Mouse (Mus musculus): ENCODE results near the gene Kera. TPM values are rescaled to one million over a fixed set of nuclear protein-coding genes. Genes with fewer than 3 reads are reported as not detected.

Kera gene
- 21.6 and 22.0 TPM in 2 replicates for polyA plus RNA-seq (2014; fragmentation: Nextera tagmentation; extraction: Ambion mirVana)

DNA sequence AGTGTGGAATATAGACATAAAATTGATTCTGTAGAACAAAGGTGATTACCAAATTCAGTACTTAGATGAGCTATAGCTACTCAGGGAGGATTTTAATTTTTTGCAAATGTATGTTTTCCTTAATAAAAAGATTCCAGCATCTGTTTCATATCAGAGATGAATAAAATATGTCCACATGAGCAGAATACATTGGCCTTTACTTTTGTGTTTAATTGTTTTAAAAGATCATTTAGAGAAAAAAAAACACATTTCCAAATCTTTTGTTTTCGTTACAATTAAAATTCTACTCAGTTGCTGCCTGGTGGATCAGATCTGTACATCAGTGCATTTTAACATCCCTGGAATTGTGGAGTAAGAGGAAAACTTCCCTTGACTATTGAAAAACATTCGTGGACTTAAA is at the start of gene Kera:
Gene Kera (plus strand): TSS at position 301 of the 400 bp plus-strand sequence.
- WGBS = 50% methylated on average over 2 of the region's 2 CpGs
- H3K4me1 ChIP-seq (ENCODE audit: control insufficient read depth, insufficient read depth, low read length) = peaks cover 8% of the 10 kb centered on the region; the same call in 1 of the 2 replicates
- DNase-seq (ENCODE audit: low spot score) (no peak), ATAC-seq (ENCODE audit: low read depth) (no peak)
- H3K27me3 ChIP-seq (replicated peaks; ENCODE audit: control insufficient read depth, insufficient read depth, low read length) = no peaks in the 10 kb centered on the region
- no peaks in the 10 kb centered on the region for H3K36me3 ChIP-seq (ENCODE audit: control insufficient read depth, insufficient read depth, low read length)
- no peak within 1 kb of the TSS for H3K4me3 ChIP-seq (ENCODE audit: low read depth, low read length)
- peak within 1 kb of the TSS; percentile 48; the same call in 1 of the 2 replicates for H3K27ac ChIP-seq (replicated peaks; ENCODE audit: low read depth, low read length)
- H3K9ac ChIP-seq (ENCODE audit: low read depth, low read length) = no peak within 1 kb of the TSS
- H3K4me2 ChIP-seq (ENCODE audit: low read depth, low read length) = no peak within 1 kb of the TSS
- no peaks in the 10 kb centered on the region for H3K9me3 ChIP-seq (ENCODE audit: control insufficient read depth, low read length)

- Histone ChIP-seq H3K4me2 (ENCODE audit: low read depth, low read length) (peak within 1 kb of the TSS; percentile 51), H3K27me3 (replicated peaks; ENCODE audit: control insufficient read depth, insufficient read depth, low read length) (no peaks in the 10 kb centered on the region), H3K9me3 (ENCODE audit: control insufficient read depth, low read length) (peaks cover 4% of the 10 kb centered on the region; the same call in 1 of the 2 replicates), H3K9ac (ENCODE audit: low read depth, low read length) (peak within 1 kb of the TSS; percentile 48), H3K4me3 (ENCODE audit: low read depth, low read length) (peak within 1 kb of the TSS; percentile 39), H3K36me3 (ENCODE audit: control insufficient read depth, insufficient read depth, low read length) (peaks cover 19% of the 10 kb centered on the region), H3K4me1 (ENCODE audit: control insufficient read depth, insufficient read depth, low read length) (peaks cover 17% of the 10 kb centered on the region; the same call in 1 of the 2 replicates), H3K27ac (replicated peaks; ENCODE audit: low read depth, low read length) (peak within 1 kb of the TSS; percentile 94)
- DNase-seq (ENCODE audit: low spot score) (peak; percentile 91), ATAC-seq (ENCODE audit: low read depth) (peak; percentile 87)
- WGBS = 17% methylated on average over 10 of the region's 10 CpGs
Measured at GRCm38 (mm10) chr10:97564957-97565856, 41.5 kb upstream of the Kera start, which contains the start of gene Lum. Gene Lum (plus strand): TSS chr10:97565128.

GRCm38 (mm10) chr10:97567489-97568135 is 39.1 kb upstream of the Kera start:
- WGBS = 43% methylated on average over 8 of the region's 8 CpGs
- ATAC-seq (ENCODE audit: low read depth) (no peak), DNase-seq (ENCODE audit: low spot score) (peak; percentile 56)
- Histone ChIP-seq H3K27ac (replicated peaks; ENCODE audit: low read depth, low read length) (peak overlapping the region; percentile 94), H3K9me3 (ENCODE audit: control insufficient read depth, low read length) (peaks cover 8% of the 10 kb centered on the region; the same call in 1 of the 2 replicates), H3K9ac (ENCODE audit: low read depth, low read length) (peak overlapping the region; percentile 30), H3K4me1 (ENCODE audit: control insufficient read depth, insufficient read depth, low read length) (peaks cover 17% of the 10 kb centered on the region; the same call in 1 of the 2 replicates), H3K4me2 (ENCODE audit: low read depth, low read length) (peak overlapping the region; percentile 51), H3K4me3 (ENCODE audit: low read depth, low read length) (peak overlapping the region; percentile 39), H3K36me3 (ENCODE audit: control insufficient read depth, insufficient read depth, low read length) (peaks cover 31% of the 10 kb centered on the region), H3K27me3 (replicated peaks; ENCODE audit: control insufficient read depth, insufficient read depth, low read length) (no peaks in the 10 kb centered on the region)

DNA sequence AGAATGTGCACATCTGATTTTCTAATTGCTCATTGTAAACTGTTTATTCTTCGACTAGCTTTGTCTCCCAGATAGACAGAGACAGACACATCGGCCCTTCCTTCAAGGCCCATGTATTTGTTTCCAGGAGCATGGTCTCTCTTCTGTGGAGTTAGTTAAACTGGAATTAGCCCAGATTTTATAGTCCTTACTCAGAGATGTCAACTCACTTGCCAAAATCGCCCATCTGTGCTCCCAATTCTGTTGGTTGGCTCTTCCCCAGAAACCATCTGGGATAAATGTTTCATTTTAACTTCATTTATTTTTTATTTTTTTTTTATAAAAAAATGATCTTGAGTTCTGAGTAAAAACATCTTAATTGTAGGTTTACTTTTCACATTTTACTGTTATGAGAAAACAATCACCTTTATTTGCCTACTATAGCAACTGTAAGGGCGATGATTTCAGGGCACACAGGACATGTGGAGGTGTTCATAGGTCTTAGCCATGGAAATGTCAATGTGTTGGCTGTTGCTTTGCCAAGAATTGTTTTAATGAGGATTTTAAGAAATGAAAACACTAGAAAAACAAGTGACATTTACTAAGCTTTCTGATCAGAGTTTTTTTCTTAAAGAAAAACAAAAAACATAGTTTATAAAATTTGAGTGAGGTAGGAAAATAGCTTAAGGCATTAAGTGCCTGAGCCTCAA is 24.0 kb upstream of the Kera start:
- peak; percentile 43 for DNase-seq (ENCODE audit: low spot score)
- Histone ChIP-seq H3K4me2 (ENCODE audit: low read depth, low read length) (no peak overlapping the region), H3K4me3 (ENCODE audit: low read depth, low read length) (no peak overlapping the region), H3K9ac (ENCODE audit: low read depth, low read length) (no peak overlapping the region), H3K9me3 (ENCODE audit: control insufficient read depth, low read length) (no peaks in the 10 kb centered on the region), H3K36me3 (ENCODE audit: control insufficient read depth, insufficient read depth, low read length) (no peaks in the 10 kb centered on the region), H3K27ac (replicated peaks; ENCODE audit: low read depth, low read length) (no peak overlapping the region), H3K4me1 (ENCODE audit: control insufficient read depth, insufficient read depth, low read length) (peaks cover 7% of the 10 kb centered on the region), H3K27me3 (replicated peaks; ENCODE audit: control insufficient read depth, insufficient read depth, low read length) (no peaks in the 10 kb centered on the region)
- ATAC-seq (ENCODE audit: low read depth) = no peak
- WGBS = 84% methylated on average over 4 of the region's 4 CpGs

DNA sequence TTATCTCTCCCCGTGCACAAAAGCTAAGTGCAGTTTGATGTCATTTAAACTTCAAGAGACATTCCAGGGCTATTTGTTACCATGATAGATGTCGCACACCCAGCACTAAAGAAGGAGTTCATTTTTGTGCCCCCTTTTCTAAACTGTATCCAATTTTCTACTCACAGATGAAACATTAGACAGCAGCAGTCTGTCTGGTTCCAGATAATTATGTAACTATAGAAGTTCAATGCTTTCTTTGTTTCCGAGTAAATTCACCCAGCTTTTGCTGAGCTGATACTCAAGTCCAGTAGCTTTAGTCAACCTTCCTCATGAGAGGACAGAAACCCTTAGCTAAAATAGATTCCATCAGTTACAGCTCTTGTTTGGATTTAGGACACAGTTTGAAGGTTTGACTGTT is 22.5 kb upstream of the Kera start:
- no peak overlapping the region for H3K4me3 ChIP-seq (ENCODE audit: low read depth, low read length)
- no peaks in the 10 kb centered on the region for H3K9me3 ChIP-seq (ENCODE audit: control insufficient read depth, low read length)
- no peak overlapping the region for H3K9ac ChIP-seq (ENCODE audit: low read depth, low read length)
- ATAC-seq (ENCODE audit: low read depth) (peak; percentile 30; the same call in 1 of the 2 replicates), DNase-seq (ENCODE audit: low spot score) (peak; percentile 65)
- H3K36me3 ChIP-seq (ENCODE audit: control insufficient read depth, insufficient read depth, low read length) = no peaks in the 10 kb centered on the region
- 16% methylated on average over 3 of the region's 3 CpGs for WGBS
- peaks cover 7% of the 10 kb centered on the region for H3K4me1 ChIP-seq (ENCODE audit: control insufficient read depth, insufficient read depth, low read length)
- H3K4me2 ChIP-seq (ENCODE audit: low read depth, low read length) = no peak overlapping the region
- H3K27ac ChIP-seq (replicated peaks; ENCODE audit: low read depth, low read length) = peak overlapping the region; percentile 39; the same call in 1 of the 2 replicates
- no peaks in the 10 kb centered on the region for H3K27me3 ChIP-seq (replicated peaks; ENCODE audit: control insufficient read depth, insufficient read depth, low read length)

DNA sequence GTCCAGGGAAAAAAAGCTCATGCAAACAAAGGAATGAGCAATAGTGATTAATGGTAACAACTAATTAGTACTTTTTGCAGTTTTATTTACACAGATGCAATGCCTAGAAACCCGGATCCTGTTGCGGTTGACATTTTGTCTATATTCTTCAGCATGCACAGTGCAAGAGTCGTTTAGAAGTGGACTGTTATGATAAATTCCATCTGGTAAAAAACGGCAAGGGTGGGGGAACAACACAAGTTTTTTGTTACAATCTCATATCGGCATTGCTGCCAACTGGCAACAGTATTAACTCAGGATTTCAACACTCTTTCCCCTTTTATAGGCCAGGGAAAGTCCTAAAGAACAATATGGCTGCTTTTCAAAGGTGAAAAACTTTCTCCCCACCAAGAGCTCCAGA is 19.5 kb upstream of the Kera start:
- Histone ChIP-seq H3K36me3 (ENCODE audit: control insufficient read depth, insufficient read depth, low read length) (no peaks in the 10 kb centered on the region), H3K9ac (ENCODE audit: low read depth, low read length) (no peak overlapping the region), H3K9me3 (ENCODE audit: control insufficient read depth, low read length) (no peaks in the 10 kb centered on the region), H3K27me3 (replicated peaks; ENCODE audit: control insufficient read depth, insufficient read depth, low read length) (no peaks in the 10 kb centered on the region), H3K4me3 (ENCODE audit: low read depth, low read length) (no peak overlapping the region), H3K27ac (replicated peaks; ENCODE audit: low read depth, low read length) (0 out of 2 replicates have a peak overlapping the region, but pooled peaks have one; percentile 36), H3K4me1 (ENCODE audit: control insufficient read depth, insufficient read depth, low read length) (peaks cover 16% of the 10 kb centered on the region), H3K4me2 (ENCODE audit: low read depth, low read length) (no peak overlapping the region)
- WGBS = 56% methylated on average over 5 of the region's 5 CpGs
- DNase-seq (ENCODE audit: low spot score) (peak; percentile 81), ATAC-seq (ENCODE audit: low read depth) (no peak)

GRCm38 (mm10) chr10:97589574-97589973 is 17.1 kb upstream of the Kera start:
- no peak for ATAC-seq (ENCODE audit: low read depth)
- no peak overlapping the region for H3K4me3 ChIP-seq (ENCODE audit: low read depth, low read length)
- no peak overlapping the region for H3K4me2 ChIP-seq (ENCODE audit: low read depth, low read length)
- DNase-seq (ENCODE audit: low spot score) = no peak
- H3K9ac ChIP-seq (ENCODE audit: low read depth, low read length) = no peak overlapping the region
- H3K9me3 ChIP-seq (ENCODE audit: control insufficient read depth, low read length) = no peaks in the 10 kb centered on the region
- no peaks in the 10 kb centered on the region for H3K27me3 ChIP-seq (replicated peaks; ENCODE audit: control insufficient read depth, insufficient read depth, low read length)
- peaks cover 11% of the 10 kb centered on the region for H3K4me1 ChIP-seq (ENCODE audit: control insufficient read depth, insufficient read depth, low read length)
- peak overlapping the region; percentile 67; the same call in 1 of the 2 replicates for H3K27ac ChIP-seq (replicated peaks; ENCODE audit: low read depth, low read length)
- H3K36me3 ChIP-seq (ENCODE audit: control insufficient read depth, insufficient read depth, low read length) = no peaks in the 10 kb centered on the region
- WGBS = 74% methylated on average over 6 of the region's 6 CpGs

DNA sequence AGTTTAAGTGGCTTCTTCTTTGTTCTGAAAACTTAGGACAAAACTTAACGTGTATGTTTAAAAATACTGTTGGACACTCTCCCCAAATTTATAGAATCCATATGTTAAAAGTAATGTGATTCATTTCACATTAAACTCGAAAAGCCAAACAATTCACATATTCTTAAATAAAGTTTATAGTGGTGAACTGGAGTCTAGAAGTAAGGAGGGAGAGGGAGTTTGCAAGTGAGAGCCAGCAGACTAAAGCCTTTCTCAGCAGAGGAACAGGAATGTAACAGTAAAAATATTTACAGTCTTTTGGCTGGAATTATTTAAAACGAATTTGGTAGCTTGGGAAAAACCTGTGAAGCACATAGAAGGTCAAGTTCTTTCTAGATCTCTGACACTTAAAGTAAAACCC is 15.6 kb upstream of the Kera start:
- DNase-seq (ENCODE audit: low spot score) (peak; percentile 42), ATAC-seq (ENCODE audit: low read depth) (no peak)
- peak overlapping the region; percentile 67 for H3K27ac ChIP-seq (replicated peaks; ENCODE audit: low read depth, low read length)
- no peaks in the 10 kb centered on the region for H3K36me3 ChIP-seq (ENCODE audit: control insufficient read depth, insufficient read depth, low read length)
- no peak overlapping the region for H3K9ac ChIP-seq (ENCODE audit: low read depth, low read length)
- WGBS = 22% methylated on average over 3 of the region's 3 CpGs
- H3K9me3 ChIP-seq (ENCODE audit: control insufficient read depth, low read length) = no peaks in the 10 kb centered on the region
- no peak overlapping the region for H3K4me3 ChIP-seq (ENCODE audit: low read depth, low read length)
- H3K4me1 ChIP-seq (ENCODE audit: control insufficient read depth, insufficient read depth, low read length) = peaks cover 9% of the 10 kb centered on the region
- no peak overlapping the region for H3K4me2 ChIP-seq (ENCODE audit: low read depth, low read length)
- no peaks in the 10 kb centered on the region for H3K27me3 ChIP-seq (replicated peaks; ENCODE audit: control insufficient read depth, insufficient read depth, low read length)
